Mouse (Mus musculus) hindbrain, embryonic 16.5 days (tissue): ENCODE measurements at regions not wholly inside any gene's neighbourhood (a gene's known extent, or its start where the extent isn't known, plus 50 kb on each side); places are given as distances from the start of the nearest gene placed in this dataset.

Source experiments
- ATAC-seq: fragments of 200-750 bp; cut with Nextera tagmentation; 2 replicates; pipeline ENCODE4 v1.8.0; 2017; ENCODE audit warnings: moderate TSS enrichment, moderate library complexity
- H3K27ac ChIP-seq: fragments of 300-500 bp; sonication (generic); 2 replicates; pipeline ENCODE4 v1.5.1; 2014; ENCODE audit warnings: low read depth, mild to moderate bottlenecking, control low read depth, low read length, moderate library complexity
- H3K27me3 ChIP-seq: fragments of 300-500 bp; sonication (generic); replicated peaks from 2 replicates; pipeline ENCODE4 v1.6.1; 2014; ENCODE audit warnings: low read length; ENCODE audit not compliant: control insufficient read depth, insufficient read depth
- H3K36me3 ChIP-seq: fragments of 300-500 bp; sonication (generic); 2 replicates; pipeline ENCODE4 v1.6.1; 2014; ENCODE audit warnings: mild to moderate bottlenecking, low read length, moderate library complexity, mixed read lengths; ENCODE audit not compliant: control insufficient read depth, insufficient read depth
- H3K4me1 ChIP-seq: fragments of 300-500 bp; sonication (generic); 2 replicates; pipeline ENCODE4 v1.6.1; 2014; ENCODE audit warnings: low read depth, low read length; ENCODE audit not compliant: control insufficient read depth, insufficient read depth
- H3K4me2 ChIP-seq: fragments of 300-500 bp; sonication (generic); 2 replicates; pipeline ENCODE4 v1.6.1; 2014; ENCODE audit warnings: mild to moderate bottlenecking, low read length, control low read depth, moderate library complexity
- H3K4me3 ChIP-seq: fragments of 300-500 bp; sonication (generic); 2 replicates; pipeline ENCODE4 v1.5.1; 2014; ENCODE audit warnings: mild to moderate bottlenecking, low read length, control low read depth, moderate library complexity
- H3K9ac ChIP-seq: fragments of 300-500 bp; sonication (generic); 2 replicates; pipeline ENCODE4 v1.6.1; 2014; ENCODE audit warnings: low read depth, mild to moderate bottlenecking, control low read depth, low read length, moderate library complexity
- H3K9me3 ChIP-seq: fragments of 300-500 bp; sonication (generic); 2 replicates; pipeline ENCODE4 v1.6.1; 2014; ENCODE audit warnings: mild to moderate bottlenecking, low read length, moderate library complexity; ENCODE audit not compliant: control insufficient read depth
- WGBS: fragments of 180-500 bp; shearing (Covaris S2); extraction: QIAGEN DNeasy Blood & Tissue Kit; methylation state at CpG from one replicate; pipeline ENCODE4 v1.1.7; 2014; 5-methylcytosine and 5-hydroxymethylcytosine counted together

DNA sequence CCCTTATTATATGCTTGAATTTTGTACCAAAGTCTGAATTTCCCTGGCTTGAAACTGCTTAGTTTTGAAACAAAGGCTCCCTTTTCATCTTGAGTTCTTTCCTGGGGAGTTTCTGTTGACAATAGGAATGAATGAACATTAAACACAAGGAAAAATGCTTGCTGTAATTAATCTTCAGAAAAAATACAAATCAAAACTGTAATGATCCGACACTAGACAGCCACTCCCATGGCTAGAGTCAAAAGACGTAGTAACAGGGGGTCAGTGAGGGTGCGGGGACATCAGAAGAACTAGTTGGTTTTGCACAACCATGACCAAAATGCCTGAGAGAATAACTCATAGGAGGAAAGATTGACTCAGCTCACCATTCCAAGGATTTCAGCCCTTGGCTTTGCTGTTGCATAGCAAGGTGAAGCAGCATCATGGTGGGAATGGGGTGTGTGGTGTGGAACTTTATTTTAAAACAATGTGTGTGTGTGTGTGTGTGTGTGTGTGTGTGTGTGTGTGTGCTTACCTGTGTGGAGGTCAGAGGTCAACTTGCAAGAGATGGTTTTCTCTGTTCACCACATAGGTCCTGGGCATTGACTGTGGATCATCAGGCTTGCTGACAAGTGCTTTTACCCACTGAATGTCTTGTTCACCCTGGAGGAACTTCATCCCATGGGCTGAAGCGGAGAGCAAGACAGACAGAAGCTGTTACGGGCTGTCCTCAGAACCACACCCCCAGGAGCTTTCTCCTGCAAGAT, 63.2 kb upstream of the Agps start:
- Histone ChIP-seq H3K9ac (no peak overlapping the region), H3K36me3 (no peaks in the 10 kb centered on the region), H3K4me1 (peaks cover 7% of the 10 kb centered on the region), H3K27me3 (no peaks in the 10 kb centered on the region; the same call in 1 of the 2 replicates), H3K27ac (no peak overlapping the region), H3K9me3 (no peaks in the 10 kb centered on the region), H3K4me2 (no peak overlapping the region), H3K4me3 (no peak overlapping the region)
- WGBS: 63% methylated on average over 5 of the region's 5 CpGs
- ATAC-seq: no peak

DNA sequence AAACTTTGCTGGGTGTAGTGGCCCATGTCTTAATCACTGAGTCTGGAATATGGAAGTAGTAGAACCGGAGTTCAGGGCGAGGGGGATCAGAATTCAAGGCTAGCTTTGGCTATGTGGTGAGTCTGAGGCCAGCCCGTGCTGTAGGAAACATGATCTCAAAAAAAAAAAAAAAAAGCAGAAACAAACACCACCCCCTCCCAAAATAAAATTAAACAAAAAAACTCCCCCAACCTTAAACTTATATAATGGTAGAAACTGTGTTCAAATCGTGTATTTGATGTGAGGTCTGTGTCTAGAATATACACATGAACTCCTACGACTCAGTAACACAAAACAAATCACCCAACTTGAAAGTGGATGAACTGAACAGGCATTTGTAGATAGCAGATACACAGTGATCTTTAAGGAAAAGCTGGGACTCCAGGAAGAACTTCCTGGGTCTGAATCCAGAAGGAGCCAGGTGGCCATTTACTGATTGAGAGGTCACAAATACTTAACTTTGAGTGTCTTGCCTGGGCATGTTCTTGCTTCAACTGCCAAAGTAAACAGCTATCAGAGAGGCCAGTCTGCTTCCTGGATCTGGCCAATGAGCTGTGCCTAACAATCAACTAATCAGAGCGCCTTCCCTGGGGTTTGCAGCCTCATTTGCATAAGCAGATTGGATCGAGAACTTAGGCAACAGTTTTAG, 63.6 kb upstream of the Nfe2l2 start:
- peak; percentile 61 for ATAC-seq
- Histone ChIP-seq H3K9me3 (no peaks in the 10 kb centered on the region), H3K4me3 (no peak overlapping the region), H3K9ac (no peak overlapping the region), H3K27me3 (no peaks in the 10 kb centered on the region; the same call in 1 of the 2 replicates), H3K27ac (no peak overlapping the region), H3K4me1 (peaks cover 7% of the 10 kb centered on the region), H3K4me2 (no peak overlapping the region), H3K36me3 (no peaks in the 10 kb centered on the region)
- 52% methylated on average over 7 of the region's 7 CpGs for WGBS

DNA sequence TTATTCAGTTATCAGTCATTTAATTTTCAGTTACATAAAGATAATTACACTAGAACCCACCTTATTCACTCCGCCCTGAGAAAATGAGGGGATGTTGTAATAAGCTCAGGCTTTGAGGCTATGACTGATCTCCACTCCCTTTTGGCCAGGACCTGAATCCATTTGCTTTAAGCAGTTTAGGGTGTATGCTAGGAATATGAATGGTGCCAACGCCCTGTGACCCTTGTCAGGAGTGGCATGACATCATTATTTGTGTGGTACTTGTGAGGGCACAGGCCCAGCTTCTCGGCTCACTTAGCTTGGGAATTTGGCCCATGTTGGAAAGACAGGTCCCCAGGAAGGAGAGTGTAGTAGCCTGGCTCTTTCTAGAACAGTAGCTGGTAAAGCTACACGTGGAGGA, 61.0 kb upstream of the Nfe2l2 start:
- no peaks in the 10 kb centered on the region; the same call in 1 of the 2 replicates for H3K27me3 ChIP-seq
- H3K9ac ChIP-seq: no peak overlapping the region
- H3K4me3 ChIP-seq: no peak overlapping the region
- H3K27ac ChIP-seq: no peak overlapping the region
- no peaks in the 10 kb centered on the region for H3K36me3 ChIP-seq
- no peak overlapping the region for H3K4me2 ChIP-seq
- H3K4me1 ChIP-seq: peaks cover 7% of the 10 kb centered on the region
- H3K9me3 ChIP-seq: no peaks in the 10 kb centered on the region
- 91% methylated on average over 4 of the region's 4 CpGs for WGBS
- no peak for ATAC-seq

DNA sequence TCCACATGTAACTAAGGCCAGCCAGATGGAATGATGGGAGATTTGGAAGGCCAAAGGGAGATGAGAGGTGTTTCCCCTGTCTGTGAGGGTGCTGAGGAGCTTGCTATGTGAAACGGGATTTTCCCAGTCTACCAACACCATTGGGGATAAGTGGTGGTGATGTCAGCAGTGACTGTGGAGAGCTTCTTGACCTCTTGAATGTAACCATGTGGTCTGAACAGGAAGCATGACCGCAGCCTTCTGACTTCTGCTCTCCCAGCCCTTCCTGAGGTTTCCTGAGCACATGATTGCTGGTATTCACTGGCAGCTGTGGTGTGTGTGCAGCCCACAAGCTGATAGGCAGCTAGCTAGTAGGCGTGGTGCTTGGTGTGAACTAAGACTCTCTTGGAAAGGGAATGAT, 58.8 kb upstream of the Nfe2l2 start:
- WGBS: 73% methylated on average over 3 of the region's 3 CpGs
- Histone ChIP-seq H3K4me1 (peaks cover 3% of the 10 kb centered on the region), H3K9me3 (no peaks in the 10 kb centered on the region), H3K9ac (no peak overlapping the region), H3K4me2 (no peak overlapping the region), H3K27ac (no peak overlapping the region), H3K27me3 (no peaks in the 10 kb centered on the region), H3K4me3 (no peak overlapping the region), H3K36me3 (no peaks in the 10 kb centered on the region)
- no peak for ATAC-seq

DNA sequence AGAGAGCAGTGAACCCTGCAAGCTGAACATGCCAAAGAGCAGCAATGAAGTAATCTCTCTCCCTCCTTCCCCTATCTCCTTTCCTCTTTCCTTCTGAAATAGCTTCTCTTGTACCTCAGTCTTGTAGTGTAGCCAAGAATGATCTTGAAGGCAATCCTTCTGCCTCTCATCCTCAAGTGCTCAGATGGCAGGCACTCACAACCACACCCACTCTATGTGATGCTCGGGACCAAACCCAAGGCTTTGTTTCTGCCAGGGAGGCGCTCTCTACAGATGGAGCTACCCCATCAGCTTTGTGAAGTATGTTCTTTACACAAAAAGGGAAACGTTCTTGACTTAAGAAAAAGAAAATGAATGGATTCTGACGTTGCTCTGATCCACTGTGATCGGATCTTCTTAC, 57.6 kb upstream of the Nfe2l2 start:
- Histone ChIP-seq H3K36me3 (no peaks in the 10 kb centered on the region), H3K9me3 (no peaks in the 10 kb centered on the region), H3K4me1 (no peaks in the 10 kb centered on the region), H3K4me3 (no peak overlapping the region), H3K27ac (no peak overlapping the region), H3K4me2 (no peak overlapping the region), H3K27me3 (no peaks in the 10 kb centered on the region), H3K9ac (no peak overlapping the region)
- no peak for ATAC-seq
- 90% methylated on average over 5 of the region's 5 CpGs for WGBS

DNA sequence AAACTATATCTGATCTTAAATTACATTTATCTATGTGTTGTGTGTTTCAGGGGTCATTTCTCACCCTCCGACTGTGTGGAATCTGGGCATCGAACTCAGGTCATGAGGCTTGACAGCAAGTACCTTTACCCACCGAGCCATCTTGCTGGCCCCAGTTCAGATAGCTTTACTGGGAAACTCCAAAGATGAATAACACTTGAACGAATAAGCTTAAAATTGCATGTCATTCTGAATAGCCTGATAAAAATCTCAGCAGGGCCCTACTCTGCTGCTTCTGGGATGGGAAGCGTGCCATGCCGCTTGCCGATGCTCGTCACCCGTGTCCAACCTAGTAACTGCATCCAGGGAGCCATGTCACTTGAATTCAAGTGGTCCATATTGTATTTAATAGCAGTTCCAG, 57.2 kb upstream of the Nfe2l2 start:
- no peaks in the 10 kb centered on the region for H3K36me3 ChIP-seq
- no peak overlapping the region for H3K27ac ChIP-seq
- no peak overlapping the region for H3K9ac ChIP-seq
- H3K4me3 ChIP-seq: no peak overlapping the region
- H3K4me1 ChIP-seq: no peaks in the 10 kb centered on the region
- WGBS: 75% methylated on average over 9 of the region's 9 CpGs
- H3K9me3 ChIP-seq: no peaks in the 10 kb centered on the region
- no peak for ATAC-seq
- no peak overlapping the region for H3K4me2 ChIP-seq
- no peaks in the 10 kb centered on the region for H3K27me3 ChIP-seq

DNA sequence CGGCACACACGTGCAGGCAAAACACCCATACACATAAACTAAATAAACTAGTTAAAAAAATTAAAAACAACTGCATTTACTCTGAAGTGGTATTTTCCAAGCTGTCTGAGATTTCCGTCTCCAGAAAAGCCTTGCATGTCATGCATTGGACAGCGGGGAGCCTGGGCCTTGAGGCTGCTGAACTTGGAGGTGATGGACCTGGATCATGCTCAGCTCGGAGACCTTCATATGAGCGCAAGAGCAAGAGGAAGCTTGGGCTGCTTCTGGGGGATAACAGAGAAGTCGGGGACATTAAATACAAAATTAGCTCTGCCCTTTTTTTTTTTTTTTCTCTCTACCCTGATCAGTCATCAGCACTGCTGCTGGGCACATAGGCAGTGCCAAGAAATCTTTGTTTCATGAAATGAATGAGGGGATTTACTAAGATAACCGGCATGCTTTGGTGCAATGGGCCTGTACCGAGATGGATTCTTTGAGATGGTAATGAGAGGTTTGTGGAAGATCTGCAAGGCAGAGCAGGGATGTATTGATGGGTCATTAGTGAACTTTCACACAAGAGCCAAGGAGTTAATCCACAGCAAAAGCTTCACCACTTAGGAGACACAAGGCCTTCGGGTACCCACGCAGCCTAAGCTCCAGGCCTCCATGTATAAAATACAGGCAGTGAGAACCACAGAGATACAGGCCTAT, 54.9 kb upstream of the Nfe2l2 start:
- H3K4me2 ChIP-seq: no peak overlapping the region
- no peaks in the 10 kb centered on the region for H3K4me1 ChIP-seq
- H3K4me3 ChIP-seq: no peak overlapping the region
- WGBS: 69% methylated on average over 11 of the region's 11 CpGs
- H3K36me3 ChIP-seq: no peaks in the 10 kb centered on the region
- no peak overlapping the region for H3K9ac ChIP-seq
- no peak for ATAC-seq
- H3K9me3 ChIP-seq: no peaks in the 10 kb centered on the region
- H3K27me3 ChIP-seq: no peaks in the 10 kb centered on the region
- H3K27ac ChIP-seq: no peak overlapping the region

DNA sequence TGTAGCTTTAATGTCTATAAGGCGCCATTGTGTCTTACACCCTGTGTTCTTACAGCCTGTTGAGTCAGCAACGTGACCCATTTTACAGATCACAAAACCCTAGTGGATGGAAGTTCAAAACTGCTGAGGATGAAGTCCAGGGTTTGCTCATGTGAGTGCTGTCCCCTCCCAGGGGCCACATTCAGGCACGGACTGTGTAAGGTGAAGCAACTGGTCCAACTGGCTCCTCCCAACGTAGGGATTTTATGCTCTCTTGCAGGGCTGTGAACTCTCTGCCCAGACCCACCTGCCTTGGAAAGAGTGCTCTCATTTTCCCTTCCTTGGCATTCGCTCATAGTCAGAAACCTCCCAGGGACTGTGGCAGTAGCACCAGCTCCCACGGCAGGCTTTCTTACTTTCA, 53.8 kb upstream of the Nfe2l2 start:
- Histone ChIP-seq H3K36me3 (no peaks in the 10 kb centered on the region), H3K4me3 (no peak overlapping the region), H3K9me3 (no peaks in the 10 kb centered on the region), H3K4me2 (no peak overlapping the region), H3K9ac (no peak overlapping the region), H3K27me3 (no peaks in the 10 kb centered on the region), H3K27ac (no peak overlapping the region), H3K4me1 (no peaks in the 10 kb centered on the region)
- WGBS: 88% methylated on average over 6 of the region's 6 CpGs
- ATAC-seq: no peak
